Mouse (Mus musculus): ENCODE results near the gene Usp6nl. TPM values are rescaled to one million over a fixed set of nuclear protein-coding genes. Genes with fewer than 3 reads are reported as not detected.
A peak's percentile ranks its signal among the peaks of the same experiment; 100 is the strongest.

Gene Usp6nl
- total RNA-seq, 2 experiments from 2014 or later = 23.2 to 25.0 TPM

DNA sequence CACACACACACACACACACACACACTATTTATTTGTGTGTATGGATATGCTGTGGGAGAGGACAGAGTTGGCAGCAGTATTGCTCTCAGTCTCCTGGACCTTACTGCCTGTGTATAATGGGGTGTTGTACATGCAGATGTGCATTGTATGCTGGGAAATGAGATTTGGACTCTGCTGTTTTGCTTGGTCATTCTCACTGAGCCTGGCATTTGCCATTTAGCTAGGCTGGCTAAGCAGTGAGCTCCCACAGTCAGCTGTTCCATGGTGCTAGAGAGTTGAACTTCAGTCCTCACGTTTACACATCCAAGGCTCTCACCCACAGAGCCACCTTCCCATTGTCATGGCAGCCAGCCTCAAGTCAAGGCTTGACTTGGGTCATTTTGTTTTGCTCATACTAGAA lies 90.2 kb downstream of the Usp6nl start:
- DNase-seq (ENCODE audit: low spot score in 2 of 2) = no peak

DNA sequence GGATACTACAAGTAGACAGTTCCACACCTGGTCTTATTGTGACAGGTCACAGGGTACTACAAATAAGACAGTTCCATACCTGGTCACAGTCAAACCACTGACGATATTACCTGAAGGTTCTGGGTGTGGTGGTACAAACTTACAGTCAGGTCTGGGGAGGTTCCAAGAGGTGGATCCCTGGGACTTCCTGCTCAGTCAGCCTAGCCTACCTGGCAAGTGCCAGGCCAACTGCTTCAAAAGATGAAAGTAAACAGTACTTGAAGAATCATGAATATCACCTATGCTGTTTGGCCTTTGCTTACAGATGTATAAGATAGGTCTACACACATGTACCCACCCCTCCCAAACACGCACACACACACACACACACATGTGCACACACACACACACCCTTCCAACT lies 91.3 kb downstream of the Usp6nl start:
- no peak for DNase-seq (ENCODE audit: low spot score in 2 of 2)

DNA sequence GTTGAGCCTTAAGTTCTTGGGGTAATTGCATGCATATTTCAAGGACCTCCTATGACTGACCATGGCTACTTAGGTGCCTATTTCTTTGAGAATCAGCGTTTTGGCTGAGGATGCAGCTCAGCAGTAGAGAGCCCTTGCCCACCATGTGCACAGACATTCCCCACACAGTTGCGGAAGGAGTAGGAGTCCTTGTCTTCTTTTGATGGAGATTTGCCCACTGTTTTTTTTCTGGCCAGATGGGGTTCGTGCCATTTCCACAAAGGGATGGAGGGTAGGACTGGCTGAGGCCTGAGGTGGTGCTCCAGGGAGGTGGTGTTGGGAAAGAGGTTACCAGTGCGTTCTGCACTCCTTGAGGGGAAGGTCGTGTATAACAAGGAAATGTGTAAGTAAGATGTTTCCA lies 91.9 kb downstream of the Usp6nl start:
- DNase-seq (ENCODE audit: low spot score in 2 of 2) = no peak

DNA sequence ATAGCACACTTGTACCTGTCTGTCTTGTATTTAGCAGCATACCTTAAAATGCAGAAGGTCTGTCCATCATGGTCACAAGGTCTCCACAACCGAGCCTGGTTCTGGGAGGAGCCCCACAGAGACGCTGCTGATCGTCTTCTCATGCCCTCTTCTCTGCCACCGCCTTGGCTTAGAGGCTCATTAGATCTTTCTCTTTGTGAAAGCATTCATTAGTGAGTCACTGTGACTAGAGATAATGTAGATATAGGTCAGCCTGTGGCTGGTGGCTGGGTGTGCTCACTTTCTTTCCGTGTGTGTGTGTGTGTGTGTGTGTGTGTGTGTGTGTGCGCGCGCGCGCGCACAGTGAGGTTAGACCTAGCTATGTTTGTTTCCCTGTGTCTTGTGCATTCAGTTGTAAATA lies 94.7 kb downstream of the Usp6nl start:
- DNase-seq (ENCODE audit: low spot score in 2 of 2) = no peak

DNA sequence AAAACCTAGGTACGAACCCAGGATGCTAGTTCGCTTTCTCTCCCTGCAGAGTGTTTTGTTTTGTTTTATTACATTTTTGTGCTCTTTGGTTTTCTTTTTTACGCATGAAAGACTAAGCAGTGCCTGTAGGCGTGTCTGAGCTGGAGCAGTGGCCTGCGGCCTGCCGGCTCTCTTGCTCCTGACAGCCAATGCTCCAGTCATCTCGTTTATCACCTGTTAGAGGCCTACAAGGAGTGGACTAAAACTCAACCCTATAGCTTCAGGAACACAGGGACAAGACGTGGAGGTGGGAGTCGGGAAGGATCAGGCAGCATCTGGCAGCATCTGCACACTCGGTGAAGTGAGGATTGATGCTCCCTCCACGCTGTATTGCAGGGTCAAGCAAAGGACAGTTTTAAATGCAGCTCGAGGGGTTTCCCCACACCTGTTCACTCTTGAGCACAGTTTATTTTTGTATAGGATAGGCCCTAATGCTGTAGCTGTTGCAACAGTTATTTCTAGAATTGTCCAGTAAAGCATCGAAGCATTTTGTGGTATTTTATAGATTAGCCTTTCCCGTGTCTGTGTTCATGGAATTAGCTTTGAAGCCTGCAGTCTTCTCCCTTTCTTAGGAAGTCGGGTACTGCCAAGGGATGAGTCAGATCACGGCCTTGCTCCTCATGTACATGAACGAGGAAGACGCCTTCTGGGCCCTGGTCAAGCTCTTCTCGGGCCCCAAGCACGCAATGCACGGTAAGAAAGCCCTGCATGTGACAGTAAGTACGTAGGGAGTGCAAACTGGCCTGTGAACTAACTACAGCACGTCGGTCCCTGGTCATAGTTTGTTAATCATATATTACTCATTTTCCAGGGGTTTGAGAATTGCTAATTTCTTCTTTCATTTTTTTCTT lies 101.4 kb downstream of the Usp6nl start:
- DNase-seq (ENCODE audit: low spot score in 2 of 2) = no peak

DNA sequence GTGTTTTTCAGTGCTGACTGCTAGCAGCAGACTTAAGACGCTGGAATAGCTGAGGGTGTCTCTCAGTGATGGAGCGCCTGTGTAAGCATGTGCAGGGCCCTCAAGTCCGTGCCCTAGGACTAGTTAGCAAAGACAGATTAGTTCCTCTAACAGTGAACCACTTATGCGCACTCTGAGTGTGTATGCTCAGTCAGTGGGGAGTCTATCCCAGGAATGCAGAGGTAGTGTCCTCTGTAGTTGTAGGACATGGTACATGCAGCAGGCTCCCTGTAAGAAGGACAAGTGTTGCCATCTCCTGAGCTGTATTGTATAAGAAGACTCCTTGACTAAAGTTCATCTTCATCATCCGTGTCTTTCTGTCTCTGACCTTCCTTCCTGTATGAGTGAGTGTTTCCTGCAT lies 102.4 kb downstream of the Usp6nl start:
- DNase-seq (ENCODE audit: low spot score in 2 of 2) = no peak

DNA sequence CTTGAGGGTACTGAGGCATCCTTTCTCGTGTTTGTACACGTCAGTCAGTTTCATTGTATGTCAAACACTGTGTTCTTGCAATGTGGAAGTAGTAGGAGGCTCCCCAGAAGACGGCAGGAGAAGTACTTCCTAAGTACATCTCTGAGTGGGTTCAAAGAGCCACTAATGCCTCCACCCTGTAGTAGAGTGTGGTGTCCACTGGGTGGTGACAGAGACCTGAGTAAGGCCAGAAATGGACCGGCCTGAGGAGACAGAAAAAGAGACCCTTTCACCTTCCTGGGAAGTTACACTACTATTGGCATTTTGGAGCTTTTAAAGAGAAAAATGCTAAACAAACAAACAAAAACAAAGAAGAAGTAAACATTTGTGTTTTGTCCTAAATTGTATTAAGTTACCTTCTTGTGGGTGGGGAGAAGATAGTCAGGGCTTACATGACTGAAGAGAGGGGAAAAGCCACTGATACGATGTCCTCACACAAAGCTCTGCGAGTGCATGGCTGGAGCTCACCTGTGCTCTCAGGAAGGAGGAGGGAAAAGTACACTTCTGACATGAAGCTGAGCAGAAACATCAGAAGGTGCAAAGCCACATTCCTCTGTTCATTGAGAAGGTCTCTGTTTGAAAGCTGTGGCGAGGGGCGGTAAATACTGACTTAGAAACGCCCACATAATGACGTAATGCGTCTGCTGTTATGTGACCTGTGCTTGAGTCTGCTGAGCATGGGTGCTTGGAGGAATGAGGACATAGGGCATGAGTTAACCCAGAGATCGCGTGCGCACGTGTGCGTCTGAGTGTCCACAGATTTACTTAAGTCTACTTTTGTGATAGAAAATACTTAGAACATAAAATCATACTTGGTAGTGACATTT lies 113.9 kb downstream of the Usp6nl start:
- DNase-seq (ENCODE audit: low spot score in 2 of 2) = peak; percentile 53 to 66

DNA sequence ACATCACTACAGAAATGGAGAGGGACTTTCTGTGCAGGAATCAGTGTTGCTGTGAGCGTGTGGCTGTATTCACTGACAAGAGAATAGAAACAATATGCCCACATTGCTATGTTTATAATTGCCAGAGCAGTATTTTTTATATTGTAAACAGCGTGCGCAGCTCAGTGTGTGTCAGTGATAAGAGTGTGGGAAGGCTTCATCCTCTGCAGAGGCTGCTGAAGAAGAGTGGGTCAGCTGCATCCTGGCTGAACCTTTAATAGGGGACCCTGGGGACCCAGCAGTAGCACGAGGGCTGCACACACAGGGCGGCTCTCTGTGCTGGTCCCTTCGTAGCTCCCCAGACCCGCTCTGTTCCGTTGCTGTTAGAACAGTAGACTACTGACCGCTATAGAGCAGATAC lies 119.2 kb downstream of the Usp6nl start:
- DNase-seq (ENCODE audit: low spot score in 2 of 2) = no peak

DNA sequence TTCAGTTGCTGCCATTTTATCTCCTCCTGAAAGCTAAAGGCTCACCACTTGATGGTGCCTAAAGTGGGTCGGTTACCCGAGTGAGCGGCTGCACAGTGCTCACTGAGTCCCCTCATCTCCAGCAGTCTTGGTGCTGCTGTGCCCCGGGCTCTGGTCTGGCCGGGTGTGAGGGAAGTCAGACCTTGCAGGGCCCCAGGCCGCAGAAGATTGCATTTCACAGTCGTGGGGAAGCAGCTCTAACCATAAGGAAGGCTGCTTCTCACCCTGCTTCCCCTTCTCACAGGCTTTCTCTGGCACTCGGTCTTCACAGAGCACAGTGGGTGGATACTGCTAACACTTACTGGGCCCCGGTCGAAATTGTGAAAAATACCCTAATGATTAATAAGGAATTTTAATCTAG lies 119.8 kb downstream of the Usp6nl start:
- no peak for DNase-seq (ENCODE audit: low spot score in 2 of 2)

DNA sequence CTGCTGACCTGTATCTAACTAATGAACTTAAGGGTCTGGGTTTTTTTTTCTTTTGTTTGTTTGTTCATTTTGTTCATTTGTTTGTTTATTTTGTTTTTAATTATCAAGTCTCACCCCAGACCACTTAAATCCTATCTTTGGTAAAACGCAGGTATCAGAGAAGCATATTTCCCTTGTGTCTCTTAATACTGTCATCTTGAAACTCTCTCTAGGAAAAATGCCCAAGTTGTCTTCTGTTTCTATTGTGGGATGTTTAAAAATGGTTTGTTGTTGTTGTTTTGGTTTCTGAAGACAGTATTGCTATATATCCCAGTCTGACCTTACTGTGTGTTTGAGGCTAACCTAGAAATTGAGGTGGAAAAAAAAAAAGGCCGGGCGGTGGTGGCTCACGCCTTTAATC lies 121.5 kb downstream of the Usp6nl start:
- no peak for DNase-seq (ENCODE audit: low spot score in 2 of 2)

DNA sequence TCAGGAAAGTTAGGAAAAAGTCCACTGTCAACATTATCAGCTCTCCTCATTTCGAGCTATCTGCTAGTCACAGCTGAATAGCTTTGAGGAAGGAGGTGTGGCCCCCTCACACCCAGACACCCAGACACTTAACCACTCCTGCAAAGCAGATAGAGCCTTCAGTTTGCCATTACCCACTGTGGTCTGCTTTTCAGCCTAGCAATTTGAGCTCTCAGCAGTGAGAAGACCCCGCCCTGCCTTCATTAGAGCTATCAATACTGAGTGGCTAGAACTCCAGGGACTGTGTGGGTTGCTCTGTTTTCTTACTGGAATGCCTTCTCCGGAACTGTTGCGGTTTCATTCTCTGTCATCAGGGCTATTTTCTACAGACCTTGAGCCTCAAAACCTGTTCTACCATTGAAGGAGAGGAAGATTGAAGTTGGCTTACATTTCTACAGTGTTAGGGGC lies 122.3 kb downstream of the Usp6nl start:
- no peak for DNase-seq (ENCODE audit: low spot score in 2 of 2)

DNA sequence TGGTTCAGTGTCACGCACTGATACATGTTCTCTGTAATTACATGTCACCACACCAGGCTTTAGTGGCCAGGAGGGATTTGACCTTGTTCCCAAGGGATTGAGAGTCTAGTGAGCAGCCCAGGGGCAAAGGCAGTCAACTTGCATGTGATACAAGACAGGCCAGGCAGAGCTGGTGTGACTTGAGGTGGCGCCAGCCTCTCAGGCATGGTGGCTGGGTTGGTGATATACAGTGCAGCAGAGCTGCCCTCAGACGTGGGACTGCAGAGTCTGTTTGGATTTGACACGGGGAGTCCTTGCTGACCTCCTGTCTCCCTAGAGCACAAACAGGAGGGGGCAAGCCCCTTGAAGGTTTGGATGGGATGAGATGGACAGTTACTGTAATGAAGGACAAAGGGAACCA lies 123.4 kb downstream of the Usp6nl start:
- no peak for DNase-seq (ENCODE audit: low spot score in 2 of 2)

DNA sequence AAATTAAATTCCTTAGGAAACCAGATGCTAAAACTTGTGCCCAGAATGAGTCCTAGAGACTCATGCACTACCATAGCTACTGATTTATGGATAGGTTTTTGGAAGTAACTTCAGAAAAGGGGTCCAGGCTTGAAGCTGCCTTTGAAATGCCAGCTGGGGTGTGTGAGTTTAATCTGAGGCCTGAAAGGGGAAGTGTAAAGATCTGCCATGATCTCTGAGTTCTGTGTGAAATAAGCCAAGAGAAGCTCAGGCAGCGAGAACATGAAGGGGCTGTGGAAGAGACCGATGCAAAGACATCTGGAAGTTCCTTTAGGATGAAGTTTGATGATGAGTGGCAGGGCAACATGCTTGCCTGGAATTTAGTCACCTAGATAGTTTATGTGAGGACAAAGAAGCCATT lies 126.4 kb downstream of the Usp6nl start:
- no peak for DNase-seq (ENCODE audit: low spot score in 2 of 2)

DNA sequence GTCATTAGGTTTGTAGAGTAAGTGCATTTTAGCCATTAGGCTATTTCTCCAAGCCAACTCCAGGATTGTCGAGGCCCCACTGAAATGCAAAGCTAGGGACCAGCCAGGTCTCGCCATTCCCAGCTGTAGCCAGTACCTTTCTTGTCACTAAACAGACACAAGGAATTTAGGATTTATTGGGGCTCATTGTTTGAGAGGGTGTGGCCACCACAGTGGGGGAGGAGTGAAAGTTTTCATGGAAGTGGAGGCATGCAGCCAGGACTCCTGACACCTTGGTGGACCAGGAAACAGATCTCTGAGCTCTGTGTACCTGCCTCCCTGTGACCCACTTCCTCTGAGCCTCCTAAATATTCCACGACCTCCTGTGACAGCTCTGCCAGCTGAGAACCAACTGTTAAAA lies 127.2 kb downstream of the Usp6nl start:
- no peak for DNase-seq (ENCODE audit: low spot score in 2 of 2)

DNA sequence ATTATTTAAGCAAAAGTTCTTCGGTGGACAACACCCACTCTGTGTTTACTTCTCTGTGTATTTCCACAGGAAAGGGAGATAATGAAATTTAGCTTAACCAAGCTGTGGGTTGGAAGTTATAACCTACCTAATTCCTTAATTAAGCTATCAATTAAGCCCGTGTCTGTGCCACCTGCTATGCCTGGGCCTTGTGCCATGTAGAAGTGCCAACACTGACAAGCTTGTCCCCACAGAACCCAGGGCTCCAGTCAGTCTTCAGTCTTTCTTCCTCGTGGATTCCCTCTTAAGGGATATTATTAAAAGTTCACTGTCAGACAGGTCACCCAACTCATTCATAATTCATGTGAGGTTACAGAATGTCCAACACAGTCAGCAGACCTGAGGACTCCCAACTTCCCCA lies 128.1 kb downstream of the Usp6nl start:
- DNase-seq (ENCODE audit: low spot score in 2 of 2) = peak; percentile 46 to 72

DNA sequence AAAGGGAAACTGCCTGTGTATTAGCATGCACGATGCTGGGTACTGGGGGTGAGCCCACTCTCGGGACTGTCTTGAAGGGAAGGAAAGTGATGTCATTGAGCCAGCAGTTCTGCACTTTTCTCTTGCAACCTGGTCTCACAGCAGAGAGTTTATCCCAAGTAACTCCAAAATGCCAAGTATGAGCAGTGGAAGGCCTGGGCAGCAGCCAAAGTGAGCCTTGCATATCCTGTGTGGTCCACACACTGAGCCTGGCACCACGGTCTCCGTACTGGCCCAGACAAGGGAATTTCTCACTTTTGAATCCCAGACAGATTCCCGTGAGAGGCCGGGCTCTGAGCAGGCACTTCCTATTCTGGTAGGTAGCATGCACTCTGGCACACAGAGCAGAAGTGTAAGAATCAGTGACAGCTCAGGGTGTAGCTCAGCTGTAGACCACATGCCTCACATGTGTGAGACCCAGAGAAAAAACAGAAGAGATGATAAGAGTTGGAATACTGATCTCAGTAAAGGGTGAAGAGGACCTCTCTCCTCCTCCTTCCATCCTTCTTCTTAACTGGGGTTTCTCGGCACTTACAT lies 132.6 kb downstream of the Usp6nl start:
- no peak for DNase-seq (ENCODE audit: low spot score in 2 of 2)

DNA sequence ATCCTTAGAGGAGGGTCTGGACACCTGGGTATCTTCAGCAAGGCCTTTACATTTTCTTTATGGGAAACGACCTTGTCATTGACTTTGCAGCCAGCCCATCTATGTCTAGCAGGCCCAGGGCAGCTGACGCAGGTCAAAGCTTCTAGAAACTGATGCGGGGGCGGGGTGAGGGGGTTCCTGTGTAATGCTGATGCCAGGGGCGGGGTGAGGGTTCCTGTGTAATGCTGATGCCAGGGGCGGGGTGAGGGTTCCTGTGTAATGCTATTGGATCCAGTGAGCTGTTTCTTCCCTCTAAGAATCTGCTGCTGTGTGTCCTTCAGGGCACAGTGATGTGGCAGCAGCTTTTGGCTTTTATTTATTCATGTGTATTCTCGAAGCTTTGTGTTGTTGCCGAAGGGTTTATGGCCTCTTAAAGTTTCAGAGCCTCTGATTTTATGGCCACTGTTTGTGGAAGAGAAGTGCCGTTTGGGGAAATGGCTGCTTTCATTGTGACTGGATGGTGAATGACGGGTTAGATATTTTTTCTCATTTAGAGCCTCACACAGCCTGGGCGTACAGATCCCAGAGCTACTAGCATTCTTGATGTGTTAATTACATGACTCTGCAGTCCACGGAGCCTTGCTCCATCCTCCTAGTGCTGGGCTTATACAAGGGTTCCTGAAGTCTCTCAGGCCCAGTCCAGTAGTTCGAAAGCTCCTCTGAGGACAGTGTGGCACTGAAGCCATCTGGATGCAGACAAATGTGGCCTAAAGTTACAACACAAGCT lies 137.0 kb downstream of the Usp6nl start:
- DNase-seq (ENCODE audit: low spot score in 2 of 2) = no peak

DNA sequence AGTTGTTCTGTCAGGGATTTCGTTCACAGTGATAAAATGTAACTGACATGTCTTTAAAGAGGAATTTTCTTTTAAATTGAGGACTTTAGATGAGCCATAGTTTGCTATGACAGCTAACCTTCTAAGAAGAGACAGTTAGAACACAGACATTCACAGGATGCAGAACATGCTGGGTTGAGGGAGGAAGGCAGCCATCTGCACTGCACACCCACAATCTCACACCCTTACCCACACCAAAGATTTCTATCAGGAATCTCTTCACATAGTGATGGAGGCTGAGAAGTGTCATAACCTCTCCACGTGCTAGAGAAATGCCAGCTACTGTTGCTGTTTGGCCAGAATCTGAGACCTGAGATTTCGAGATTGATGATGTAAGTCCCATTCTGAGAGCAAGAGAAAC lies 139.8 kb downstream of the Usp6nl start:
- no peak for DNase-seq (ENCODE audit: low spot score in 2 of 2)

DNA sequence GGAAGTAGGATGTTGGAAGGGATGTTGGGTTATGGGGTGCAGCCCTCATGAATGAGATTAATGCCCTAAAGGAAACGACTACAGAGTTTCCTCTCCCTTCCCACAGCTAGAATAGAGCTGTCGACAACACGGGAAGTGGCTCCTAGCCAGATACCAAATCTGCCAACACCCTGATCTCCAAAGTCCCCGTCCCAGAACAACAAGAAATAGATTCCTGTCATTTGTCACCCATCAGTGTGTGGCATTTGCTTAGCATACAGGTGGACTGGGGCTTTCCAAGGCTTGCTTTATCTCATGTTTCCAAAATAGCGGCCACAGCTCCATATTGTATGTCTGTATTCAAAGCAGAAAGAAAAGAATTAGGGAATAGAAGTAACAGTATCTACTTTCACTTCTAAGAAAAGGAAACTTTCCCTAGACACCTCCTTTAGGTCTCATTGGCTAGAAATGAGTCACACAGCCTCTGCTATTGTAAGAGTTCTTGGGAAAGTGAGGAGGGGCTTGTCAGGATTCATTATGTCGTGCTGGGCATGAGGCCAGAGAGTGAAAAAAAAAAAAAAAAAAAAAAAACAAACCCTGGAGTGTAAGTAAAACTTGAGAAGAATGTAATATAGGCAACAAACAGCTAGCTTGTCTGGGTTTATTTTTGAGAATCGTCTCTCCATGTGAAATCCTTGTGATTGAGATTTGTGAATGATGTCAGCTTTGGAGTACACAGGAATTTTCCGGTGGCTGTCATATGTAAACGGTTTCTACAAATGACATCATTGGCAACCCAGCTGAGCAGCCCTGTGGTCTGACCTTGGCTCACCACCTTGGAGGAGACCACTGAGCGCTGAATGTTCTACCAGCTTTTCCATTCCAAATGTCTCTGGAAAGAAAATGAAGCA lies 141.6 kb downstream of the Usp6nl start:
- DNase-seq (ENCODE audit: low spot score in 2 of 2) = no peak

DNA sequence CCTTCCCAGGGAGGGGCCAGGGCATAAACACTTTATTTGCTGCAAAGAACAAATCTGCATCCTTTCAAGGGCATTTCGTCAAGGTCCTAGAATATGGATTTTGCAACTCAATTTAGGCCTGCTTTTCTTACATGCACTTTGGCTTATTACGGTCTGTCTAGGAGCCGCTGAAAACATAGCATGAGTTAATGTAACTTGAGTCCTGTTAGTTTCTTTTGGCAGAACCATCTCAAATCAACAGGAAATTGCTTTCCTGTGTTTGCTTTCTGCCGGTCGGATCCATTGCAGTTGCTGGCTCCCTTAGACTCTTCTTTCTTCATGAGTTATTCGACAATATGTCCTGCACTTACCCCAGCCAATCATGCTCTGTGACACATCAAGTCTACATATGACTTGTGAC lies 143.9 kb downstream of the Usp6nl start:
- DNase-seq (ENCODE audit: low spot score in 2 of 2) = no peak

Data from layer of hippocampus, postnatal 14 days (tissue).